Mouse (Mus musculus) layer of hippocampus, postnatal 14 days (tissue): ENCODE measurements around the gene Lamtor4. TPM values are rescaled to one million over a fixed set of nuclear protein-coding genes. Genes with fewer than 3 reads are reported as not detected.

Source experiments
- DNase-seq, 2 experiments: peaks; one replicate each; pipeline ENCODE4 v3.0.0; 2021 to 2022; ENCODE audit warnings: low spot score in 2 of 2, mixed read lengths in 1 of 2
- total RNA-seq, 2 experiments: library from RNA; stranded (reverse); gene quantifications; 2 replicates each; pipeline ENCODE4 v1.2.3; 2021

Lamtor4 gene
- total RNA-seq, 2 experiments from 2014 or later = 64.5 to 66.6 TPM

DNA sequence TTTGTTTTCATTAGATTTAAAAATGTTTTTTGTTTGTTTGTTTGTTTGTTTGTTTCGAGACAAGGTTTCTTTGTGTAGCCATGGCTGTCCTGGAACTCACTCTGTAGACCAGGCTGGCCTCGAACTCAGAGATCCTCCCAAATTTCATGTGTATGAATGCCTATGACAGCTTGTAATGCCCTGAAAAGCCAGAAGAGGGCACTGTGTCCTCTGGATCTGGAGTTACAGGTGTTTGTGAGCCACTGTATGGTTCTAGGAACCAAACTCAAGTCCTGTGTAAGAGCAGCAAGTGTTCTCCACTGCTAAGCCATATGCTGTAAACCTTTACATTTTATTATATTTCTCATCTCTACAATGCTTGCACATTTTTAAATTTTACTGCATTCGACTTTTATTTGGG lies 32.6 kb downstream of the Lamtor4 start:
- no peak for DNase-seq

DNA sequence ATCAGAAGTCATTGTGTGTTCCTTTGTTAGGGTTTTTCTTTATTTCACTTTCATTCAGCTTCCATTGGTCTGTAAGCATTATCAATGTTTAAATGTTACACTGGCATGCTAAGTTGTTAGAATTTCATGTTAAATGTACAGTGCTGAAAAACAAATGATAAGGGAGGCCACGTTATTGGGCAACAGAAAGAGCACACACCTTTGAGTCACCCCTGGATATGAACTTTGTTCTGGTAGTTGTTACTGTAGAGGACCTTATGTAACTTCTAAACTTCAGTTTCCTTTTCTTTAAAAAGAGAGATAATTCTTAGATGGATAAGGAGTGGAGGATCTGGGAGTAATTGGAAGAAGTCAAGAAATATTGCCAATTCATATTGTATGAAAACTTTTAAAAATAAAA lies 36.4 kb downstream of the Lamtor4 start:
- DNase-seq = no peak

DNA sequence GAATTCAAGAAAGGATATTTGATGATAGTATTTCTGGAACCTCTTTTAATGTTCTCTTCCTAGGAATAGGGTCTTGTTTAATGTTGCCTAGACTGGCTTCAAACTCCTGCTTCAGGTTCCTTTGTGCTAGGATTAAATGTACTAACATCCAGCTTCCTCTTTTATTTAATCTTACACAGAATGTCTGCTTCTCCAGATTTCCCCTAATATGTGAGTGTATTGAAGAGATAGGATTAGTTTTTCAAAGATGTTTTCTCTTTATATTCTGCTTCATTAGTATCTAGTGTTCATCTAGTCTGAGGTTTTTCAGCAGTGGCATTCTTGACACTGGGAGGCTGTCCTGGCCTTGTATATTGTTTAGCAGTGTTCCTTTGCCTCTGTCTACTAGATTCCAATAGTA lies 38.9 kb downstream of the Lamtor4 start:
- DNase-seq = no peak

DNA sequence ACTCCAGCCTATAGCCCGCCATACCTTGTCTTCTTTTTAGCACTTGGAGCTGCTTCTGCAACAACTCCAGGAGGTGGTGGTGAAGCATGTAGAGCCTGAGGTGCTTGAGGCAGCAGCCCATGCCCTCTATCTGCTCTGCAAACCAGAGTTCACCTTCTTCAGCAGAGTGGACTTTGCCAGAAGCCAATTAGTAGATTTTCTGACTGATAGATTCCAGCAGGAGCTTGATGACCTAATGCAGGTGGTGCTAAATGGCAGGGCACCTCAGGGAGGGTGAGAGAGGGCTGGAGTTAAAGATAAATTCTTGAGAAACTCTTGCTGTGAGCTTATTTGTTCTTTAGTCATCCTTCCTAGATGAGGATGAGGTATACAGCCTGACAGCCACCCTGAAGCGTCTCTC lies 44.3 kb downstream of the Lamtor4 start:
- DNase-seq = no peak

Other genes starting within 250 kb of the Lamtor4 start
- gene Smok3a, start 234.2 kb upstream of the Lamtor4 start, total RNA-seq = not detected
- not detected for gene Smok3b, start 234.1 kb upstream of the Lamtor4 start, total RNA-seq
- gene Smok3c, start 202.3 kb upstream of the Lamtor4 start, total RNA-seq = not detected
- gene Zkscan1, start 170.4 kb upstream of the Lamtor4 start, total RNA-seq = 10 to 100 TPM; 42.8 to 44.7 TPM
- 10 to 100 TPM; 18.2 to 18.3 TPM for gene Zscan21, start 138.6 kb upstream of the Lamtor4 start, total RNA-seq
- gene Zfp113, start 99.7 kb upstream of the Lamtor4 start, total RNA-seq = 10 to 100 TPM in 1 of 2 experiments, 1 to 10 TPM in 1; 9.5 to 13.3 TPM
- gene Cops6, start 94.4 kb upstream of the Lamtor4 start, total RNA-seq = 100 to 1,000 TPM; 132 to 144 TPM
- gene Ap4m1, start 83.5 kb upstream of the Lamtor4 start, total RNA-seq = 10 to 100 TPM; 23.7 to 26.6 TPM
- 10 to 100 TPM; 21.3 to 21.8 TPM for gene Mcm7, start 83.1 kb upstream of the Lamtor4 start, total RNA-seq
- 10 to 100 TPM; 33.8 to 36.0 TPM for gene Taf6, start 68.0 kb upstream of the Lamtor4 start, total RNA-seq
- 10 to 100 TPM; 13.0 to 15.9 TPM for gene Cnpy4, start 68.0 kb upstream of the Lamtor4 start, total RNA-seq
- 10 to 100 TPM; 10.1 to 11.7 TPM for gene Mblac1, start 61.2 kb upstream of the Lamtor4 start, total RNA-seq
- gene Nxpe5, start 29.6 kb upstream of the Lamtor4 start, total RNA-seq = under 1 TPM in 1 of 2 experiments, not detected in 1; 0.17 TPM
- gene BC037034, start 8.6 kb downstream of the Lamtor4 start, total RNA-seq = 10 to 100 TPM; 72.5 to 79.9 TPM
- gene Gal3st4, start 17.4 kb downstream of the Lamtor4 start, total RNA-seq = 1 to 10 TPM; 2.3 to 4.0 TPM
- gene Gm43720, start 24.5 kb downstream of the Lamtor4 start, total RNA-seq = under 1 TPM in 1 of 2 experiments, not detected in 1; 0.07 TPM
- 1 to 10 TPM; 6.7 to 8.2 TPM for gene Gpc2, start 24.5 kb downstream of the Lamtor4 start, total RNA-seq
- gene Stag3, start 24.8 kb downstream of the Lamtor4 start, total RNA-seq = 1 to 10 TPM; 2.2 to 2.9 TPM
- not detected for gene Pvrig, start 86.5 kb downstream of the Lamtor4 start, total RNA-seq
- 10 to 100 TPM; 22.7 to 25.8 TPM for gene Zfp157, start 186.0 kb downstream of the Lamtor4 start, total RNA-seq